Mouse (Mus musculus) liver, embryonic 15.5 days (tissue): Measurements from ENCODE around the gene Cd59a. TPM values are rescaled to one million over a fixed set of nuclear protein-coding genes. Genes with fewer than 3 reads are reported as not detected.
"Not testable (repeated sequence)": the region's sequence is repeated elsewhere in the genome, so short reads cannot be mapped to it uniquely, and the experiment has no call there.

Experiments
- ATAC-seq: fragments of 200-750 bp; cut with Nextera tagmentation; 2 replicates; pipeline ENCODE4 v1.8.0; 2017; ENCODE audit warnings: moderate number of reproducible peaks, mild to moderate bottlenecking, moderate library complexity; ENCODE audit not compliant: insufficient read depth
- H3K27ac ChIP-seq: fragments of 300-500 bp; sonication (generic); replicated peaks from 2 replicates; pipeline ENCODE4 v1.5.1; 2015; ENCODE audit warnings: mild to moderate bottlenecking, inconsistent platforms
- H3K27me3 ChIP-seq: fragments of 300-500 bp; sonication (generic); 2 replicates; pipeline ENCODE4 v1.6.1; 2015; ENCODE audit warnings: mild to moderate bottlenecking, inconsistent platforms
- H3K36me3 ChIP-seq: fragments of 300-500 bp; sonication (generic); replicated peaks from 2 replicates; pipeline ENCODE4 v1.6.1; 2015; ENCODE audit warnings: moderate library complexity, mild to moderate bottlenecking, inconsistent platforms
- H3K4me1 ChIP-seq: fragments of 300-500 bp; sonication (generic); replicated peaks from 2 replicates; pipeline ENCODE4 v1.6.1; 2015; ENCODE audit warnings: inconsistent platforms
- H3K4me2 ChIP-seq: fragments of 300-500 bp; sonication (generic); 2 replicates; pipeline ENCODE4 v1.6.1; 2015; ENCODE audit warnings: moderate library complexity, mild to moderate bottlenecking, inconsistent platforms
- H3K4me3 ChIP-seq: fragments of 300-500 bp; sonication (generic); replicated peaks from 2 replicates; pipeline ENCODE4 v1.5.1; 2015; ENCODE audit warnings: mild to moderate bottlenecking, inconsistent platforms
- H3K9ac ChIP-seq: fragments of 300-500 bp; sonication (generic); 2 replicates; pipeline ENCODE4 v1.6.1; 2015; ENCODE audit warnings: moderate library complexity, mild to moderate bottlenecking, inconsistent platforms
- H3K9me3 ChIP-seq: fragments of 300-500 bp; sonication (generic); replicated peaks from 2 replicates; pipeline ENCODE4 v1.6.1; 2016; ENCODE audit warnings: inconsistent platforms
- WGBS: fragments of 180-500 bp; shearing (Covaris S2); methylation state at CpG from one replicate; pipeline ENCODE4 v1.1.7; 2015; ENCODE audit warnings: mixed read lengths; ENCODE audit not compliant: insufficient replicate concordance; 5-methylcytosine and 5-hydroxymethylcytosine counted together
- polyA plus RNA-seq: library from polyadenylated mRNA; unstranded; fragments of >200 nt; fragmentation: Nextera tagmentation; extraction: Ambion mirVana; gene quantifications from 2 replicates; pipeline ENCODE4 v1.2.1, GENCODE M21; 2015

Cd59a gene
- 90.3 and 92.5 TPM in 2 replicates for polyA plus RNA-seq

DNA sequence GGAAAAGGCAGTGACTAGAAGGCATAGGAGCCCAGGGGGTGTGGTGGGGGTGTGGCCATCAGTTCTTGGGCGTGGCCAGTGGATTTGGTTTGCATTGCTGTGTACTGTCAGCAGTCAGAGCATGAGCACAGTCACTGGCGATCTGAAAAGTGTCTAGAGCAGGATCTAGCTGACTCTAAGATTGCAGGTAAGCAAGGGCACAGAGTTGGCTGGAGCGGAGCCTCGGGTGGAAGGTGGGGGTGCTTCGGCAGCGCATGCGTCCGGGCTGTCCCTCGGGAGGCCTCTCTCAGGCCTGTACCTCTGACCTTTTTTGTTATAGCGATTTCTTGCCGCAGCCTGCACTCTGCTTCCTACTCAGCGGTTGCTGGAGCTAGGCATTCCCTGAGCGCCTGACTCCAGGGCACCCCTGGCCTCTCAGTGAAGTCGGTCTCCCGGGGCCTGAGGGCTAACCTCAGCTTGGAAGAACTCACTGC, at the start of gene Cd59a:
Gene Cd59a, plus strand, starts transcription at position 61 of the 473 bp plus-strand sequence.
- Histone ChIP-seq H3K4me1 (peaks cover 81% of the 10 kb centered on the region), H3K4me3 (peak within 1 kb of the TSS; percentile 70), H3K27ac (peak within 1 kb of the TSS; percentile 96), H3K9ac (peak within 1 kb of the TSS; percentile 76), H3K36me3 (no peaks in the 10 kb centered on the region), H3K27me3 (no peaks in the 10 kb centered on the region), H3K4me2 (peak within 1 kb of the TSS; percentile 70), H3K9me3 (no peaks in the 10 kb centered on the region)
- peak; percentile 76 for ATAC-seq
- WGBS = 4% methylated on average over 15 of the region's 15 CpGs

DNA sequence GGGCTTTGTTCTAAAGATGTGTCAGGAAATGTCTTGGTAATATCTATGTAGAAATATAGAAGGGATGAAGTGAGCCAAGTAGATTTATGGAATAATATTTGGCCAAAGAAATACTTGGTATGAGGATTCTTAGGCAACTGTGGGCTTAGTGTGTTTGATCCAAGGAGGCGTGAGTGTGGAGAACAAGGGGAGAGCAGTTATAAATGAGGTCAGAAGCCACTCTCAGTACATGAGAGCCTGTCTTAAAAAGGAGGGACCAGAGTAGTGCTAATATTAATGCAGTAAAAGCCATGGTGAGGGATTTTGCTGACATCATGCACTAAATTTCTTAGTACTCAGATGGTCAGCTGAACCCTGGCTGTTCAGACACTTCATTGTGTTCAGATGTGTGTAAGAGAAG, 37.2 kb upstream of the Cd59a start:
- no peak for ATAC-seq
- Histone ChIP-seq H3K4me3 (no peak overlapping the region), H3K9ac (no peak overlapping the region), H3K27me3 (no peaks in the 10 kb centered on the region), H3K27ac (0 out of 2 replicates have a peak overlapping the region, but pooled peaks have one; percentile 19), H3K4me1 (peaks cover 6% of the 10 kb centered on the region; the same call in 1 of the 2 replicates), H3K9me3 (no peaks in the 10 kb centered on the region), H3K36me3 (peaks cover 72% of the 10 kb centered on the region), H3K4me2 (no peak overlapping the region)
- 87% methylated on average over 1 of the region's 1 CpGs for WGBS

DNA sequence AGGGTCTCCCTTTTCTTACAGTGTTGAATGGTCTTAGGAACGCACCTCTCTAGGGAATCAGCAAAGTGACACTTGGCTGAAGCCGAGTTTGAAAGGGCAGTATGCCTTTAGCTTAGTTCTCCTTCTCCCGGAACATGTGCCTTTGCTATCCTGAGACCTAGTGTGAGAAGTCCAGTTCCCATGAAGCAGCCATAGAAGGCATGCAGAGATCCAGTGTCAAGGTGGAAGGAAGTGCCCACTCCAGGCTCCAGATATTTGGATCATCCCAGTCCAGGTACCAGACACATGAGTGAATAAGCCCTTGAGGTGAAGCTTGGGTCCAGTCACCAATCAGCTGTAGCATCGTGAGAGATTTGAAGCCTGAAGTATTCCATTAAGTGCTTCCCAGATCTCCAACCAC, 36.6 kb upstream of the Cd59a start:
- Histone ChIP-seq H3K27ac (no peak overlapping the region), H3K9ac (no peak overlapping the region), H3K36me3 (peaks cover 69% of the 10 kb centered on the region), H3K4me2 (no peak overlapping the region), H3K9me3 (no peaks in the 10 kb centered on the region), H3K27me3 (no peaks in the 10 kb centered on the region), H3K4me3 (no peak overlapping the region), H3K4me1 (peaks cover 11% of the 10 kb centered on the region)
- no peak for ATAC-seq
- 88% methylated on average over 4 of the region's 4 CpGs for whole genome bisulfite sequencing

DNA sequence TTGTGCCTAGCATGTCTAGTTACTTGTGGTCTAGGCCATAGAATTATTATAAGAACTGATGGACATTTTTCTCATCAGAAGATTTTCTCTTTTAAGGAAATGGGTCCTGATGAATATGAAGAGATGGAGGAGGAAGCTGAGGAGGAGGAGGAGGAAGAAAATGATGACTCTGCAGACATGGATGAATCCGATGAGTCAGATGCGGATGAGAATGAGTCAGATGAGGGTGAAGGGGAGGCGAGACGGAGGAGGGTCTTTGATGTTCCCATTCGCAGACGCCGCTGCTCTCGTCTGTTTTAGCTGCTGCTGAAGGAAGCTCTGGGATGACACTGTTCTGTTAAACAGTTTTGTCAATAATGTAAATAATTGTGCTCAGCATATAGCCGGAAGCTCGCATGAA, 35.8 kb upstream of the Cd59a start:
- peaks cover 61% of the 10 kb centered on the region for H3K36me3 ChIP-seq
- ATAC-seq = no peak
- H3K9me3 ChIP-seq = no peaks in the 10 kb centered on the region
- no peak overlapping the region for H3K9ac ChIP-seq
- no peak overlapping the region for H3K27ac ChIP-seq
- no peak overlapping the region for H3K4me3 ChIP-seq
- WGBS = 88% methylated on average over 10 of the region's 10 CpGs
- H3K4me2 ChIP-seq = no peak overlapping the region
- peaks cover 18% of the 10 kb centered on the region for H3K4me1 ChIP-seq
- H3K27me3 ChIP-seq = no peaks in the 10 kb centered on the region

DNA sequence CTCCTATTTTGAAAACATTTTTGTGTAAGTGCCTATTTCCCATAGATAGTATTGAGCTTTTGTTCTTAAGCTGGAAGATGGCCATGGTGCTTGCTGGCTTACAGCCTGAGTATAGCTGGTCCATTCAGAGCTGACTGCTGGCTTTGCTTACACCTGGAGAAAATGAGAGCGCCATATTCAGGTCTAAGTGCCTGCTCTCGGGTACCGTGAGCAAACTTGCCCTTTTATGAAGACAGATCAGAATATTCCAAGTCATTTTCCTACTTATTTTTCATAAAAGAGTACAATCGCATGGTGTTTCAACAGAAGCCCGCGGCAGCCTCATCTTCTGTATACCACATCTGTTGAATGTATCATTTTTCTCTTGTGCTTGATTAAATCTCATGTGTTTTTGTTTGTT, 34.6 kb upstream of the Cd59a start:
- Histone ChIP-seq H3K36me3 (peaks cover 52% of the 10 kb centered on the region), H3K4me2 (no peak overlapping the region), H3K4me3 (no peak overlapping the region), H3K27me3 (no peaks in the 10 kb centered on the region), H3K4me1 (peaks cover 24% of the 10 kb centered on the region), H3K9ac (no peak overlapping the region), H3K9me3 (no peaks in the 10 kb centered on the region), H3K27ac (0 out of 2 replicates have a peak overlapping the region, but pooled peaks have one; percentile 38)
- WGBS = 94% methylated on average over 6 of the region's 6 CpGs
- no peak for ATAC-seq

DNA sequence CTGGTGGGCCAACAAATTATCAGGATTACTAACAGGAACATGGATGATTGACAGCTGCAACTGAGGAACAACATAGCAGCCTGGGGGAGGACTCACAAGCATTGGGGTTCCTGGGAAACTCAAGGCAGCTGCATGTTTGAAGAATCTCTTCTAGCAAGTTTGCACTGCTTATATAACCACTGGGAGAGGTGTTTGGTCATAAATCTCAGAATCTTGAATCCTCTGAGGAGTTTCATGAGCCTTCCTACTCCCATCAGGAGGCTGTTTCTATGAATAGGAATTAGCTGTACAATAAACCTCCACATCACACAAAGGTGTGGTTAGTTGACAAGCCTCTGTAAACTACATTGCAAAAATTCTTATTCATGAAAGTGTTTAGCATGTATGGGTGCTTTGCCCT, 32.9 kb upstream of the Cd59a start:
- H3K27me3 ChIP-seq = no peaks in the 10 kb centered on the region
- H3K4me3 ChIP-seq = no peak overlapping the region
- H3K9ac ChIP-seq = no peak overlapping the region
- no peaks in the 10 kb centered on the region for H3K9me3 ChIP-seq
- no peak for ATAC-seq
- peaks cover 35% of the 10 kb centered on the region for H3K4me1 ChIP-seq
- H3K27ac ChIP-seq = no peak overlapping the region
- H3K4me2 ChIP-seq = no peak overlapping the region
- H3K36me3 ChIP-seq = peaks cover 50% of the 10 kb centered on the region

DNA sequence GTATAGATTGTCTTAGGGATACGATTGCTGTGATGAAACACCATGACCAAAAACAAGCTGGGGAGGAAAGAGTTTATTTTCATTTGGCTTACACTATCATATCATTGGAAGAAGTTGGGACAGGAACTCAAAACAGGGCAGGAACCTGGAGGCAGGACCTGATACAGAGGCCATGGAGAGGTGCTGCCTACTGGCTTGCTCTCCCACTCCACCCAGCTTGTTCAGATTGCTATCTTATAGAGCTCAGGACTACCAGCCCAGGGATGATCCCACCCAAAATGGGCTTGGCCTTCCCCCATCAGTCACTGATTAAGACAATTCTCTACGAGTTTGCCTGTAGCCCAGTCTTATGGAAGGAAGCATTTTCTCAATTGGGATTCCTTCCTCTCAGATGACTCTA, 31.4 kb upstream of the Cd59a start:
- Histone ChIP-seq H3K9ac (no peak overlapping the region), H3K27ac (peak overlapping the region; percentile 7; the same call in 1 of the 2 replicates), H3K4me3 (no peak overlapping the region), H3K9me3 (no peaks in the 10 kb centered on the region), H3K4me1 (peaks cover 45% of the 10 kb centered on the region), H3K36me3 (peaks cover 39% of the 10 kb centered on the region), H3K27me3 (no peaks in the 10 kb centered on the region), H3K4me2 (no peak overlapping the region)
- WGBS = 55% methylated on average over 2 of the region's 2 CpGs
- peak; percentile 58 for ATAC-seq

DNA sequence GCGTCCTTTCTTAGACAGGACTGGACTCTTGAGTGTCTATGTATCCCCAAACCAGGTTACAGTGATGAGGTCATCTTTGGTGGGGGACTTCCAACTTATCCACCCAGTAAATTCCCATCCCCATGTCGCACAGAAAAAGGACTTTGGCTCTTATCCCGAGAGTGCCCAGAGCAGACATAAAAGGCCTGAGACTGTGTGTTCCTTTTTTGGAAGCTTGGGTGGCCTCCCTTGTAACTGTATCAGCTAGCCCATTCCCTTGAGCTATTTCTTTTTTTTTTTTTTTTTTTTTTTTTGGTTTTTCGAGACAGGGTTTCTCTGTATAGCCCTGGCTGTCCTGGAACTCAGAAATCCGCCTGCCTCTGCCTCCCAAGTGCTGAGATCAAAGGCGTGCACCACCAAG, 30.1 kb upstream of the Cd59a start, which contains the start of gene Gm10912:
Gene Gm10912, plus strand, starts transcription at position 301 of the 400 bp plus-strand sequence.
- not testable (repeated sequence) for ATAC-seq, H3K27ac ChIP-seq, H3K9me3 ChIP-seq, H3K27me3 ChIP-seq, H3K4me3 ChIP-seq, H3K4me2 ChIP-seq, H3K9ac ChIP-seq
- Histone ChIP-seq H3K36me3 (peaks cover 27% of the 10 kb centered on the region), H3K4me1 (peaks cover 59% of the 10 kb centered on the region)
- 76% methylated on average over 6 of the region's 6 CpGs for WGBS

DNA sequence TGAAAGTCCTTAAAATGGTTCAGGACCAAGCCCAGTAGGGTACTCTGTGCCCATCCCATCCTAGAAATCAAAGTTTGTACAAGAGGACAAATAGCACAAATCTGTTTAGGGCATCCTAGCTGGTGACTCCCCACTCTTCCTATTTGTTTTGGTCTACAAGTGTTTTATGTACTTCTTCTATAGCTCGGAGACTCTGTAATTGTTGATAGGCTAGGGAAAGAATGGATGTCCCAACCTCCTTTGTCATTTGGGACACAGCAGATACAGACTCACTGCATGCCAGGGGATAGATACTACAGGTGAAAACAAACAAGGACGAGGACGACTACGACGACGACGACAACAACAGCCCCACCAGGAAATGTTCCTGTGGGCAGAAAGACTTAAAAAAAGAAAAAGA, 27.2 kb upstream of the Cd59a start, which contains the start of gene Gm10799:
Gene Gm10799, minus strand, starts transcription at position 101 of the 400 bp plus-strand sequence.
- Histone ChIP-seq H3K4me2 (peak within 1 kb of the TSS; percentile 75), H3K36me3 (peaks cover 11% of the 10 kb centered on the region; the same call in 1 of the 2 replicates), H3K27ac (peak within 1 kb of the TSS; percentile 86), H3K4me1 (peaks cover 56% of the 10 kb centered on the region)
- not testable (repeated sequence) for H3K9me3 ChIP-seq, ATAC-seq, H3K27me3 ChIP-seq, H3K9ac ChIP-seq, H3K4me3 ChIP-seq
- 22% methylated on average over 7 of the region's 7 CpGs for WGBS

DNA sequence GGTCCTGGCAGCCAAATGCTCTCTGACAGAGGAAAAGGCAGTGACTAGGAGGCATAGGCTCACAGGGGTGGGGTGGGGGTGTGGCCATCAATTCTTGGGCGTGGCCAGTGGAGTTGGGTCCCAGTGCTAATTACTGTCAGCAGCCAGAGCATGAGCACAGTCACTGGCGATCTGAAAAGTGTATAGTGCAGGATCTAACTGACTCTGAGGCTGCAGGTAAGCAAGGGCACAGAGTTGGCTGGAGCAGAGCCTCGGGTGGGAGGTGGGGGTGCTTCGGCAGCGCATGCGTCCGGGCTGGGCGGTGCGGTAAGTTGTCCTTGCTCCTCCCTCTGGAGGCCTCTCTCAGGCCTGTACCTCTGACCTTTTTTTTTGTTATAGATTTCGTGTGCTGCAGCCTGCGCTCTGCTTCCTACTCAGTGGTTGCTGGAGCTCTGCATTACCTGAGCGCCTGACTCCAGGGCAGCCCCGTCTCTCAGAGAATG, 25.9 kb upstream of the Cd59a start, which contains the start of gene Cd59b:
Gene Cd59b, plus strand, starts transcription at position 146 of the 482 bp plus-strand sequence.
- peak within 1 kb of the TSS; percentile 75 for H3K4me2 ChIP-seq
- H3K27me3 ChIP-seq = no peaks in the 10 kb centered on the region
- peak within 1 kb of the TSS; percentile 86 for H3K27ac ChIP-seq
- H3K9me3 ChIP-seq = no peaks in the 10 kb centered on the region
- H3K9ac ChIP-seq = peak within 1 kb of the TSS; percentile 59
- 4% methylated on average over 13 of the region's 13 CpGs for WGBS
- peaks cover 44% of the 10 kb centered on the region for H3K4me1 ChIP-seq
- peak within 1 kb of the TSS; percentile 59 for H3K4me3 ChIP-seq
- ATAC-seq = peak; percentile 93
- H3K36me3 ChIP-seq = peaks cover 8% of the 10 kb centered on the region; the same call in 1 of the 2 replicates

DNA sequence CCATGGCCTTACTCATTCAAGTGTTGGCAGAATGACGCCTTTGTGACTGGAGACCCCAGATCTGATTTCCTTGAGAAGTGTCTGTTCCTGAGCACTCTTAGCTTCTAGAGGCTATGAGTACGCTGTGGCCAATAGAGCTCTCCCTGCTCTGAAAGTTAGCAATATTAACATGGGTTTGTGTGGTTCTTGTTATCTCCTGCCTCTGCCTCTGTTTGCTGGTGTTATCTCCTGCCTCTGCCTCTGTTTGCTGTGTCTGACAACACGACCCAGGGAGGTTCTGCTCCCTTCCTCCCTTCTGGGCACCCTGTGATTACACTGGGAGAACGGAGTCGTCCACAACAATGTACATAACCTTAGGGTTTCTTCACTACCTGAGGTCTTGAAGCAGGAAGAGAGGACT, 17.3 kb upstream of the Cd59a start:
- Histone ChIP-seq H3K4me2 (peak overlapping the region; percentile 57), H3K4me1 (peaks cover 46% of the 10 kb centered on the region), H3K27ac (peak overlapping the region; percentile 85), H3K4me3 (peak overlapping the region; percentile 21; the same call in 1 of the 2 replicates), H3K9ac (peak overlapping the region; percentile 9; the same call in 1 of the 2 replicates)
- ATAC-seq = peak; percentile 99
- WGBS = 15% methylated on average over 5 of the region's 5 CpGs
- not testable (repeated sequence) for H3K9me3 ChIP-seq, H3K36me3 ChIP-seq, H3K27me3 ChIP-seq
